Mouse (Mus musculus) layer of hippocampus, adult 18-20 months (tissue): Measurements from ENCODE around the gene Kcmf1. TPM values are rescaled to one million over a fixed set of nuclear protein-coding genes. Genes with fewer than 3 reads are reported as not detected.
A peak's percentile ranks its signal among the peaks of the same experiment; 100 is the strongest.
"Not testable (repeated sequence)": the region's sequence is repeated elsewhere in the genome, so short reads cannot be mapped to it uniquely, and the experiment has no call there.

Source experiments
- DNase-seq, 2 experiments: peaks; one replicate each; pipeline ENCODE4 v3.0.0; 2022; ENCODE audit warnings: low spot score in 2 of 2
- total RNA-seq, 2 experiments: library from RNA; stranded (reverse); gene quantifications; 2 replicates each; pipeline ENCODE4 v1.2.3; 2021

The Kcmf1 gene
- total RNA-seq, 2 experiments from 2014 or later, result 64.2 to 65.8 TPM

- peak in 1 of 2 experiments; percentile 19 for DNase-seq
Measured at GRCm38 (mm10) chr6:72899201-72899780, 488 bp downstream of the Kcmf1 start.

GRCm38 (mm10) chr6:72898244-72899200 is 1.3 kb downstream of the Kcmf1 start:
- peak; percentile 35 to 53 for DNase-seq

GRCm38 (mm10) chr6:72895000-72895399 is 4.8 kb downstream of the Kcmf1 start:
- DNase-seq, result no peak

- DNase-seq, result peak in 1 of 2 experiments; percentile 26
Measured at GRCm38 (mm10) chr6:72891238-72891637, 8.5 kb downstream of the Kcmf1 start.

- DNase-seq, result no peak
Measured at GRCm38 (mm10) chr6:72888655-72889054, 11.1 kb downstream of the Kcmf1 start.

DNA sequence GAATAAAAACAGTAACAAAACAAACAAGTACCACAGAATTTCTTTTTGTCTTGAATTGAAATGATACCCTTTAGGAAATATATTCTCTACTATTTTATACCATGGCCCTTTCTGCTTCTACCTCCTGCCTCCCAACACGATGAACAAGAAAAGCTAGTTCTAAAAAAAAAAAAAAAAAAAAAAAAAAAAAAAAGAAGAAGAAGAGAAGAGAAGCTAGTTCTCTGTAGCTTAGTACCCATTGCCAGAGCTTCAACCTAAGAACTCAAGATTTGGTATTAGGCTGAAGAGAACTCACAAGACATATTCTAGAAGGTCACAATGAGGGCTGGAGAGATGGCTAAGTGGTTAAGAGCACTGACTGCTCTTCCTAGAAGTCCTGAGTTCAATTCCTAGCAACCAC is 14.5 kb downstream of the Kcmf1 start:
- DNase-seq, result no peak

- no peak for DNase-seq
Measured at GRCm38 (mm10) chr6:72884767-72885166, 15.0 kb downstream of the Kcmf1 start.

DNA sequence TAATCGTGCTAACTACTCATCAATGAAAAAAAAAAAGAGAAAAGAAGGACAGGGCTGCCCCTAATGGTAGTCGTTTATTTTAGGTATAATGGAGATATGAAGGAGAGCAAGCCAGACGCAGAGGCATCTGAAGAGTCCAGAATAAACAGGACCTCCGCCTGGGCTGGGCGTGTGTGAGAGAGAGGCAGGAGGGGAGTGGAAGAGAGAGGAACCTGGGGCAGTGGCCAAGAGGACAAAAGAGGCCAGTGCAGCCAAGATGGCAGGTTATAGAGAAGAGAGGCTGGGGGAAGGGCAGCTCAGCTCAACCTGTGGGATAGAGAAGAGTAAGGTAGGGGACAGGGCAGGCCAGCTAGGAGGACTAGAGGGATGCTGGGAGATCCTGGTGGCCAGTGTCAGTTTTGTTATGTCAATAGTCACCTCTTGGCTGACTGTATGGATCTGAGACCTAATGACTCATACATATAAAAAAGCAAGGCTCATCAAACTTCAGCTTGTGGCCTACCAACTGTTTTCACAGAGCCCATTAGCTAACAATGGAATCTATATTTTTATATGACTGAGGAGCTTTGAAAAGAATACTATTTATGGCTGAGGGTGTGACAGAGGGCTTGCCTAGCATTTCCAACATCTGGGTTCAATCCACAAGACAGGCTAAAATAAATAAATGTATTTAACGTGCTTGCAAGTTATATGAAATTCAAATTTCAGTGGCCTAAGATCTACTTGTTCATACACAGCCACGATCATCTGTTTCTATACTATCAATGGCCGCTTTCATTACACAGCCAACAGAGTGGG is 16.9 kb downstream of the Kcmf1 start:
- no peak for DNase-seq

DNA sequence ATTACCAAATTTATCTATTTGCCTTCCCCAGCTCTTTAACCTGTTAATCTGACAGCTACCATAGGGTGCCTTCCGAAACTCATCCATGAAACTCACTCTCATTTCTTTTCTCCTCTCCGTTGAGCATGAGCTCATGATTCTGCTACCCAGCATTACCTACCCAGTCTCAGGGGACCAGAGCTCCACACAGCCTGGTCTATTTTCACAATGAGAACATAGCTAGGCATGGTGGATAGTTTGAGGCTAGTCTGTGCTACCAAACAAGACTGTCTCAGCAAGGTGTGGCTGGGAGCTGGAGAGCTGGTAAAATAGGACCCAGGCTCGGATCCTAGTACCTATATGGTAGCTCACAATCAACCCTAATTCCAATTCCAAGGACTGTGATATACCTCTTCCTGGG is 17.6 kb downstream of the Kcmf1 start:
- DNase-seq, result no peak

- no peak for DNase-seq
Measured at GRCm38 (mm10) chr6:72881619-72881979, 18.2 kb downstream of the Kcmf1 start.

- DNase-seq, result no peak
Measured at GRCm38 (mm10) chr6:72880913-72881618, 18.7 kb downstream of the Kcmf1 start.

- no peak for DNase-seq
Measured at GRCm38 (mm10) chr6:72876629-72877028, 23.1 kb downstream of the Kcmf1 start.

- DNase-seq, result no peak
Measured at GRCm38 (mm10) chr6:72873338-72873737, 26.4 kb downstream of the Kcmf1 start.

- DNase-seq, result no peak
Measured at GRCm38 (mm10) chr6:72872276-72872675, 27.5 kb downstream of the Kcmf1 start.

DNA sequence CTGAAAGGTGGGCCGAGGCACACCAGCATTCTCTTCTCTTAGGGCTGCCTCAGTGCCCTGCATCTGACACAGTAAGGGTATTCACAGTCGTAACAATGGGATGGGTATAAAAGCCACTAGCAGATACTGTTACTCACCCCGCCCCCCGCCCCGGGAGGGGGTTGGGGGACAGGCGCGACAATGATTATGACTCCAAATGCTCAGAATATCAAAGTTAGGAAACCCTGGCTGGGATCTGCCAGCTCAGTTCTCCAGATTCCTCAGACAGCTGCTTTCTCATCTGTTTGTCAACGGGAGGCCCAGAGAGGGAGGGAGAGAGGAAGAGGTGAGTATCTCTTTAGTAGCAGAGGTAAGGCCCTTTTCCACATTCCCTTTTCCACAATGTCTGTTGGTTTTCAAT is 30.2 kb downstream of the Kcmf1 start:
- peak in 1 of 2 experiments; percentile 26 for DNase-seq

DNA sequence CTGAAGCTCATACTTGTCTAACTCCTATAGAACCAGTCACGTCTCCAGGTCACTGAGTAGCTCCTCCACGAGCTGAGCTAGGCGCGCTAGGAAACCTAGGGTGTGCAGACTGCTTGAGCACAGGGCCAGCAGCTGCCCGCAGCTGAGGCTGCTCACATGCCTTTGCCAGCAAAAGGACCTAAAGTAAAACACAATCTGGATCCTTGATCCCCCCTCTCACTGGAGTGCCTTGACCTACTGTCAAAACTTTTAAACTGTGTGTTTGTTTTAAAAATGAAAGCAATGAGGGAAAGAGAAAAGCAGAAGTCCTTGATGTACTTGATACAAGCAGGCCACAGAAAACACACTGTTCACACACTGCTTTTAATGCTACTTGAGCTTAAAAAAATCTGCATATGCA is 31.1 kb downstream of the Kcmf1 start:
- DNase-seq, result no peak

DNA sequence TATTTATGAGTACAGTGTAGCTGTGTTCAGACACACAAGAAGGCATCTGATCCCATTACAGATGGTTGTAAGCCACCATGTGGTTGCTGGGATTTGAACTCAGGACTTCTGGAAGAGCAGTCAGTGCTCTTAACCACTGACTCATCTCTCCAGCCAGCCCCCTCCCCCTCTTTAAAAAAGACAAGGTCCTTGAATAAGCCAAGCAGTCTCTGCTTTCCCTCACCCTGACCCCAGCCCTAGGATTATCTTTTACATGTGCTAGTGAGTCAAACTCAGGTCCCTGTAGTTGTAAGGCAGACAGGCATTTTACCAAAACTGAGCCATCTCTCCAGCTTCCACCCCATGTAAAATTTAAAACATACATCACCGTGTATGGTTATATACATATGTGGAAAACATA is 32.0 kb downstream of the Kcmf1 start:
- no peak for DNase-seq

GRCm38 (mm10) chr6:72866232-72866631 is 33.5 kb downstream of the Kcmf1 start:
- DNase-seq, result no peak

GRCm38 (mm10) chr6:72862686-72863085 is 37.1 kb downstream of the Kcmf1 start:
- DNase-seq, result not testable (repeated sequence)

GRCm38 (mm10) chr6:72854256-72854655 is 45.5 kb downstream of the Kcmf1 start:
- no peak for DNase-seq

GRCm38 (mm10) chr6:72852180-72852579 is 47.6 kb downstream of the Kcmf1 start:
- no peak for DNase-seq
